Mouse (Mus musculus): ENCODE results near the gene Cps1.
A peak's percentile ranks its signal among the peaks of the same experiment; 100 is the strongest.

Gene Cps1

DNA sequence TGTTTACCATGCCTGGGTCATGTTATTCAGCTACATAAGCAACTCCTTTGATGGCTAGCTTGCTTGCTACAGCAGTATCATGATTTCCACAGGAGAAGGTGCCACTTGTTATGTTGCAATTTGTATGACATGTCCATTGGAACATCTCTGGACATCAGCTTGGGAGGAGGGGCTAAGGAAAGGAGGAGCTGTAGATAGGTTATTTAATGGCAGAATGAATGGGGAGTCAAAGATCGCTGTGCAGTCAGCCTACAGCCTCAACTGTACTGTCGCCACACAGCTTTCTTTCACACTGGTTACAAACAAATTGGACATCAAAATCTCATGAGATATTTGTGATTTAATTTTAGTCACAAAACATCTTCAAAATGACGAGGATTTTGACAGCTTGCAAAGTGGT, at the start of gene Cps1:
Gene Cps1, plus strand, starts transcription at position 230 of the 400 bp plus-strand sequence.
- DNase-seq (ENCODE audit: low spot score in 2 of 2) = no peak

DNA sequence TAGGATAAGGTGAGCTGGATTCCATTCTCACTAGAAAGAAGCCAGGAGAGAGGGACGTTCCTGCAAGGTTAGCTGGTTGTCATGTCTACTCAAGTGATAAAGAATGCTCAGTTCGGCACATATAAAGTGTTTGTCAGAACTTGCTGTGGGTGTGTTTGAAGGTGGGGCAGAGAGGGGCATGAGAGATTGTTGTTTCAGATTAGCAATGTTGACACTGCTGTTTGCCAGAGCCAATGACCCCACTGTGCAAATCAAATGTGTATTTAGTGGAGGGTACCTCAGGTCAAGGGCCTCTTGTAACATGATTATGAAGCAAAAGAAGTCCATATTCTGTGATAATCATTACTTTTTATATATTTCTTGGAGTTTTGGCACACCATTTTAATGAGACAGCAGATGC, 45.1 kb upstream of the Cps1 start:
- DNase-seq (ENCODE audit: low spot score in 2 of 2) = no peak

DNA sequence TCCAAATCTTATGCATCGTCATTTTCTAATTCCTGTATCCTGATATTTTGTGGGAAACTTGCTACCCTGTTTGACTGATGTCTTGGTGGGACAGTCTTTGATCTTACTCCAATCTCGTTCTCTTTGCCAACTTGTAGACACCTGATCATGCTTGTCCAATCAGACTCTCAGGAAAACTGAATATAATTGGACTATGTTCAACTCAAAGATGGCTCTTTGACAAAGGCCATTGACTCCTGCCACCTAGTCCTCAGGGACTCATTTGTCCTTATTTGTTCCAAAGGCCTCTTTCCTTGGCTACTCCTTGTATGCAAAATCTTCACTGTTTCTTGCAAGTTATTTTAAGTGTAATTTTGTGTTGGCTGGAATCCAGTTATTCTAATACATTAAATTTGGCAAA, 44.2 kb upstream of the Cps1 start:
- no peak for DNase-seq (ENCODE audit: low spot score in 2 of 2)

DNA sequence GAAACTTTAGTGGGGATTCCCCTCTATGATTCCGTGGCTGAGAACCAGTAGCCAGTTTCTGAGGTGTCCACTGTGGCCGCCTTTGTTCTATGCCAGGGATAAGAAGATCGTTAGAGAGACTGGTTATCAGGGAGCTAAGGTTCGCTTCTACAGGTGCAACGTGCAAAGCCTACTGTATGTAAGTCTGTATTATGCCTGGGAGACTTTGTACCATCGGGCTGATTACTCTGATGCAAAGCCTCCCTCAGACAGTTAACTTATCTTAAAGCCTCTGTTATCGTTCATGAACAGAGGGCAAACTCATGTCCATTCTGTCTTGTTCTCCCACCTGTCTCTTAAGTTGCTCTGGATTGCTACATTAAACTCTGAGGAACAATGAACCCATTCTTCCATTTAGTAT, 43.7 kb upstream of the Cps1 start:
- no peak for DNase-seq (ENCODE audit: low spot score in 2 of 2)

DNA sequence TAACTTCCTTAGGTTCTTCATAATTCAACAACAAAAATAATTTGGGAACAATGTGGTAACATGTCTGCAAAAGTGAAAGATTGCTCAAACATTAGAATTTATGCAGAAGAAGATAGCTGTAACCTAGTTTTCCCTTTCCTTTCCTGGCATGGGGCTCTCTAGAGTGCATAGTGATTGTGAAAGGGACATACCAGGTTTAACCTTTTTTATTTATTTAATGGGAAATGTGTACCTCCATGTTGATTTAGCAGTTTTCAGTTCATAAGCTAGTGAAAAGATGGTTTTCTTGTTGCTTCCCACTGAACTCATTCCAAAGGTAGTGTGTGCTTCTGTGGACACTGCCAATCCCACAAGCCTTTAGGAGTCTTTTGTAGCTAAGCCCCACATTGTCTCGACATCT, 30.4 kb upstream of the Cps1 start:
- DNase-seq (ENCODE audit: low spot score in 2 of 2) = no peak

DNA sequence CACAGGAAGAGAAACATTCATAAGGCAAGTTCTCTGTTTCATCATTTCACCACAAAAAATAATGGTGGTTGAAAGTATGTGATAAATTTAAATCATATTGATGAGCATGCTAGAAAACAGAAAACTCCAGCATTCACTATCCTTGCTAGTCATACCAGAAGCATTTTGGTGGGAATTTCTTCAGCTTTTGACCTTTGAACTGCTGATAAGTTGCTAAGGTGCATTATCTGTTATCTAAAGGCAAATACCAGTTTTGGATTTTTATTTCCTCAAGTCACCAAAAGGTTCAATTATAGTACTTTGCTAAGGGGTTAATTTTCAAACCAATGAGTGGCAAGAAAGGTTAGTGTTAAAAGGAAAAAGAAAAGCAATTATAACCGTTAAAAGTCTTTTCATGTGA, 23.6 kb upstream of the Cps1 start:
- no peak for DNase-seq (ENCODE audit: low spot score in 2 of 2)

DNA sequence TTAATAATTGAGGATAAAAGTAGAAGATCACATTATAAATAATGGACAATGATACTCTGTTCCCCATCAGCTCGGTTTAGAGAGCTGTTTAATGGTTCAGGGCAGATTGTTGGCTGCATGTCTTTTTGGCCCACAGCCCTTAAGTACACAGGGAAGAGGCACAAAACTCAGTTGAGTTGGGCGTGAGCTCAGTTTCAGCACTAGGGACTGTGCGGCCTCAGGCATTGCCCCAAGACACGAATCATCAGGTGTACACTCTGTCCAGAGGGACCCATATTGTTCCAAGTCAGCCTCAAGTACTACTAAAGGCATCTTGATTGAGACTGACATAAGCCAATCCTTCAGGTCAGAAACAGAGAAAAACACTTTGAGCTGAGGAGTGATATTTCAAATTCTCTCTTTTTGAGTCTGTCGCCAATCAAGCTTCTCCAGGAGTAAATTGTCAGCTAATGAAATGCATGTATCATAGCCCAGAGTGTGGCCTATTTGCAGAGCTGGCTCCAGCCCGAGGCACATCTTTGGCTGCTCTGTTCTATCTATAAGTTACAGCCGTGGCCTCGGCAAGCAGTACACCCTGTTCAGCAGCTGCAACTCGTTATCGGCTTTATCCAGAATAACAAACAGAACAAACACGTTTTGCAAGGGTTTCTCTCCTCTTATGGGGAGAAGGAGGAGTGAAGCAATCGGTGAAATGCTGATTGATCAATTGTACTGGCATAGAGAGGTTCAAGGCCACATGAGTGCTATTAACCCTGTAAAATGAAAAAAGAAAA, 19.2 kb upstream of the Cps1 start:
- no peak for DNase-seq (ENCODE audit: low spot score in 2 of 2)

DNA sequence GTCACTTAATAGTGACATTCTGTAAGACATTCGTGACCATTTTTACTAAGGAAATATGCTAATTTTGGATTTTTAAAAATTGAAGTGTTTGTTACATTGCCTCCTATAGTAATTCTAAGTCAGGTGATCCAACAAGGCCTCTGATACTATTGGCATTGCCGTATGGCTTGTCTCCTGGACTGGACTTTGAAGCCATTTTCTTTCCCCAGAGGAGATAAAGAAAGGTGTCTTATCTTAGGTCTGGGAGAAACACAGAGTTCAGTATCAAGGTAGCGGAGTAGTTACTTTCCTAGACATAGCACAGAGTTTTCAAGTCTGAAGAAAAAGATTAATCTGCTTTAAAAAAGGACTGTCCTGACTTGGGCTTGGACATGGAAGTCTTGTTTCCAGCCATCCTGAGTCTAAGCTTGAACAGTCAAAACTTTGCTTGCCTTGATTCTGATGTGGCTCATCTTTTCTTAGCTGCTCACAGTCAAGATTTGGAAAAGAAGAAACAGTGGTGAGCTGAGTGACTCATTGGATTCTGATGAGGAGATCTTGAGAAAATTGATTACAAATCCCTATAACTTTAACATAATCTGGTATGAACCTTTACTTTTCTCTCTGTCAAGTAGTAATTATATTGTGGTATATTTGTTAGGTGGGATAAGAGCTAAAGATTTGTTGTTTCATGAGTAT, 11.1 kb upstream of the Cps1 start:
- DNase-seq (ENCODE audit: low spot score in 2 of 2) = no peak

DNA sequence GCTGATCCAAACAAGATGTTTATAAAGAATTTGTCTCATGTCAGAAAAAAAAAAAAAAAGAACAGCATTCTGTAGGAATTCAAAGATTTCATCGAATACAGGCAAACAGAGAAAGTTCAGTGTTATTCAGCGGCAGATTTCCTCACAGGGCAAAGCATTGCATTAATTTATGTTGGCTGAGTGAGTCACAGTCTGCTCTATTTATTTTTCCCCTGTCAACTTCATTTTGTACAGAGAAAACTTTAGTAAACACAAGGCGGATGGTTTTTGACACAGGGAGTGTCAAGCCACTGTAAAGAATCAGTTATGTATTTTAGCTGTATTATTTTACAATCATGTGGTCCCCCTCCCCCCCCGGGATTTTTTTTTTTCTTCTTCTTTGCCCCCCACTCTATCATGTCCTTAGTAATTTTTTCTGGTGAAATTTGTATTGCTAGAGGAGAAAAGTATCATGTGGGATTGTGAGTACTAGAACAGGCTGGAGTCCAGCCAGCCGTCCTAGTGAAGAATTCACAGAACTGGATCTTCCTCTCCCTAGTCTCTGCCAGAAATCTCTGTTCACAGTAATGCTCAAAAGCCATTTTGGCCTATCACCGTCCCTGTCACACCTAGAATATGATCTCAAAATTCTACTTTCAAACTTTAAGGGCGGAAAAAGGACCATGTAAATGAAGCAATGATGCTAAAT, 9.3 kb upstream of the Cps1 start:
- no peak for DNase-seq (ENCODE audit: low spot score in 2 of 2)

DNA sequence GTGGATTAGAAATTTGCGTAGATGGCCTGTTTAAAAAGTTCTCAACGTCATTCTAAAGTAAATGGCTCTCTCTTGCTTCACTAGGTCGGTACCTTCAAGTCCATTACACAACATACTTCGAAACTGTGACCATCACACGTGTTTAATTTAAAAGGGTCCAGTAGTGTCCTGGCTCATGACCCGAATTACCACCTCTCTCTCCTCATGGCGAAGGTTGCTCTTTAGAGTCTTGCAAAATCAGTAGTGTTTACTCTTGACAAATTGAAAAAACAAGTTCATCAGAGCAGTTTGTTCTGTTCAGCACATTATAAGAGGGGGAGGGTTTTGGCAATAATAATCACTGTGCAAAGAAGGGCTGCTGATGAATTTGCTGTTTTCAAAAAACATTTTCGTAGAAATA, 6.3 kb upstream of the Cps1 start:
- no peak for DNase-seq (ENCODE audit: low spot score in 2 of 2)

DNA sequence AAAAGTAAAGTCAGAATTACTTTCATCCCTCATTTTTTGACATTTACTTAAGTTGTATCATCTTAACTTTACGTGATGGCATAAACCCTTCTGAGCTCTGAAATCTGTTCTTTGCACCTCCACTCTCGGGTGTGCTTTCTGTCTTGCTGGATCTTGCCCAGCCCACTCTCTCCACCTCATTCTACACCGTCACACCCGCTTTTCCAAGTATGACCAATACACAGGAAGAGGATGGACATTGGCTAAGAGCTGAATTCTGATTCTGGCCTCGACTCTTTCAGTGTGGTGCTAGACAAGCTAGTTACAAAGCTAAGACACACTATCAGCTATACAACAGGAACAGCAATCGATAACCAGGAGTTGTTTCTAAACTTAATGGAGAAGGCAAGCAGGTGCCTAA, 5.0 kb upstream of the Cps1 start:
- no peak for DNase-seq (ENCODE audit: low spot score in 2 of 2)

DNA sequence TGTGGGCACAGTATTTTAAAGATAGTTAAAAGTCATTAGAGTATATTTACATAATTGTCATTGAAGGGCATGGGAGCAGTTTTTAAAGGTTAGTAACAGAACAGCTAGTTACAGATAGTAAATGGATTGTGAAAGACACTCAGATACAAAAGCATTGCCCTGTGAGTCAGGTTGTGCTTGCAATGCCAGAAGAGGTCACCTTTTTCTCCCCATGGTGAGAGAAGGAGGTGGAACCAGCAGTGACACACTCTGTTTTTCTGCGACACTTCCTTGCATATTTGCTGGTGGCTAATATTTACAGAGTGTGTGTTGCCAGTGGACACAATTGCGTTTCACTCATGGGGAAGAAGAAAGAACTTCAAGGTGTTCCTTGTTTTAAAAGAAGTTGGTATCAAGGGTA, 2.6 kb downstream of the Cps1 start:
- DNase-seq (ENCODE audit: low spot score in 2 of 2) = no peak

DNA sequence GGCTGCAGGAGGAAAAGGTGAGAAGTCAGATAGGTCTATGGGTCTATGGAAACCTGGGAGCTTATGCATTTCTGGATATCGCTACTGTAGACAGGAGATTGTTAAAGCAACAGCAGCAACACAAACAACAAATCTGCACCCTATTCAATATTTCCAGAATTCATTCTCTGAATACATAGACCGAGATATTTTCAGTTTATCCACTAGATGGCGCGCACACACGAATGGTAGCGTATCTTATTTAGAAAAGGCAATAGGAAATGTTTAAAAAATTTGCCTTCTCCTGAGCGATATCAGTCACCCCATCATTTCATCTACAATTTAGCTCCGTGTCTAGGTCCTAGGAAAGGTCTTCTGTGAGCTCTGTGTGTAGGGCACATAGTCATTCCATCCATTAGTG, 21.1 kb downstream of the Cps1 start:
- DNase-seq (ENCODE audit: low spot score in 2 of 2) = peak in 1 of 2 experiments; percentile 37

DNA sequence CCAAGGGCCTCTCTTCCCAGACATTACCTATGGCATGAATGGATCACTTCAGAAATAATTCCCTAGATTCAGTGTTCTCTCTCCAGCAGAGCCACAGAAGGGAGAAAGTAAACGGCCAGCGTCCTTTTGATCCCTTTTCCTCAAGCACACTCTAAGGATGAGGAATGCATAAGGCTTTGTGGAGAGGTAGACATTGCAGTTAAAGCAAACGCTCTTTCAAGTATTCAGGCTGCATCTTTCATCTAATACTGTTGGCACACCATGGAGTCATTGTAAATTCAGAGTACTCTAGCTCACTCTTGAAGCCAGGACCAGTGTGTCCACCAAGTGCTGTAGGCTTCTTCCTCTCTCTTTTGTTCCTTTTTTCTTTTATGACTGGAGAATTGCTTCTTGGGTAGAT, 28.4 kb downstream of the Cps1 start:
- DNase-seq (ENCODE audit: low spot score in 2 of 2) = no peak

DNA sequence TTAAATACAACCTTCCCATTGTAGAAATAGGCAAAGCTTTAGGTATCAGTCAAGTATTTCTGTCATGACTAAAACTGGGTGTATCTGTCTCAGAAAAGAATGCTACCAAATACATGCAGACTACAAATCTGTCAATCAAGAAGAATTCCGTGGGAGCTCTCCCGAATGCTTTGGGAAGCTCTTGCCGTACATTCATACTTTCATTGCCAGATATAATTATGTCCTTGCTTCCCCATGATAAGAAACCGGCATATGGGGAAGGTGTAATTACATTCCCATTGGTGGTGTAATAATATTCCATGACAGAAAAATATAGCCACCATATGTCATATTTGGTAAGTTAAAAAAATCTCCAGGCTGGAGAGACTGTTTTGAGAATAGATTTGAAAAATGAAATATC, 44.5 kb downstream of the Cps1 start:
- peak in 1 of 2 experiments; percentile 16 for DNase-seq (ENCODE audit: low spot score in 2 of 2)

DNA sequence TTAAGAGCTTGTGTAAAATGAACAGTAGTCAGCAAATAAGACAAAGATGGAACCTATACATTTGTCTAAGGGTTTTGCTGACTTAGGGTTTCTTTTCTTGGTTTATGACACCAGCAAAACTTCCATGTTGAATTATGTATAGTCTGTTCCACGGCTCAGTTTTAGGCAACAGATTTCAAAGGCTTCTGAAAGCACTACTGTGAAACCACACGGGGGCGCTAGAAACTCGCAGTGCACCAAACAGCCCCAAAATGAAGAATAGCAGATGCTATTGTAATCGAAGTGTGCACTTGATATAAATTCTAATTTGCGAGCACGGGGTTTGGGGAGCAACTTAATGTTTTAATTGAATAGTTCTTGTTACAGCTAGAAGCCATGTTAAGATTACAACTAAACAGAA, 58.3 kb downstream of the Cps1 start:
- DNase-seq (ENCODE audit: low spot score in 2 of 2) = peak; percentile 62 to 72

DNA sequence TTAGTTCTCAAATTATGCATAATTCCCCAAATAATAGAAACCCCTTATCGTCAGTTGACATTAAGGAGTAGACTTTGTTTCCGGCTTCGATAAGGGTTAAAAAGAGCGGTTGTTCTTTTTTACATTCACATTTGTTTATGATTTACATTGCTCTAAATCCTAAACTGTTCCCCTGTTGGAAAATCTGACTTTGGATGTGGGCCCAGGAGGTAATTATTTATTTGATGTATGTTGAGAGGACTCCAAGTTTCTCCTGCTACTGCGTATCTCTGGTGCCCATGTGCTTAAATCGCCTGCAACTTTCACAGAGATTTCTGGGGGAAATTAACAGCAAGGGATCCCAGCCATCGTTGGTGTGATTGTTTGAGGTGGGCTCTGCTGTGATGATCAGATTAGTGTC, 59.4 kb downstream of the Cps1 start:
- no peak for DNase-seq (ENCODE audit: low spot score in 2 of 2)

DNA sequence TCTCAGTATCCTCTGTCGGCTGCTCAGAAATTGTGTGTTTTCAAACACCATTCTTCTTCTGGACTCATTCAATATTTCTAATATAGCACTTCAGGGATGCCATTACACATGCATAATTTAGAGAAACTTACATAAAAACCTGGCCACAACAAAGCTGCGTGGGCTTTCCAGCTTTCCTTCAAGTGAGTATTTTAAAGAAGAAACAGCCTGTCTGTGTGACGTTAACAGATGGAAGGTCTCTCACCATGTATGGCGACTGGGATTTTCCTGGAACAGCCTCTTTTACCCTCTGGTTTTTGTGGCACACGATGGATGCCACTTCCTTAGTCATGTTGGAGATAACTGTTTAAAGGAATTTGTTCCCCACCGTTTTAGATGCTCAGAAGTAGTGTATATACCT, 60.7 kb downstream of the Cps1 start:
- DNase-seq (ENCODE audit: low spot score in 2 of 2) = peak; percentile 44 to 75

DNA sequence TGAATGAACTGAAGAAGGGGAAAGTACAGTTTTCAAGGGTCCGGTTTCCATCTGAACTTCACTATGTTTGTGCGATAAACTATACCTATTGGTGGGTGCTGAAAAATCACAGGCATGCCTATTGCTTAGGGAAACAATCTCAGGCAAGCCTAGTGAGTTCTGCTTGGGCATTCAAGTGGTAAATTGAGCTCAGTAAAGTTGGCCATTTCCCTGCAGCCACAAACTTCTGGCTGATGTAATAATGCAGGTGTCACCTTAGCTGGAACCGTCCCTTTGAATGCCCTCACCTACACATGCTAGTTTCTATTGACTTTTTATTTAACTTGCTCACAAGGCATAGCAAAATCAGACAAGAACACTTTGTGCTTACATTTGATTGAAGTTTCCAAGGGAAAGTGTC, 61.3 kb downstream of the Cps1 start:
- DNase-seq (ENCODE audit: low spot score in 2 of 2) = no peak

DNA sequence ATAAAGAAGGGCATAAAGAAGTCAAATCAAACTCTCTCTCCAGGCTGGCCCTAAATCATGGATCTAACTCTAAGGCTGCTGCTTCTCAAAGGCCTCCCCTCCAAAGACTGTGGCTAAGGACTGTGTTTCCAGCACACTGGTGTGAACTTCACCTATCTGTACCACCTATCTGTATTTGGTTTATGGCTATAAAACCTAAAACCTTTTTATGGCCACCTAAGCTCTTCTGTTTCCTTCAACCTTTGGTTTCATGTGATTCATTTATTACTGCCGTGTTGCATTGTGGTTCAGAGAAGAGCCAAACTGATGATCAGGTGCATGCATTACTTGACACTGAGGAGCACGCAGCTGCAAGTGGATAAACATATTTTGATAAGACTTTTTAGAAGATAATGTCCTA, 74.5 kb downstream of the Cps1 start:
- DNase-seq (ENCODE audit: low spot score in 2 of 2) = no peak

DNA sequence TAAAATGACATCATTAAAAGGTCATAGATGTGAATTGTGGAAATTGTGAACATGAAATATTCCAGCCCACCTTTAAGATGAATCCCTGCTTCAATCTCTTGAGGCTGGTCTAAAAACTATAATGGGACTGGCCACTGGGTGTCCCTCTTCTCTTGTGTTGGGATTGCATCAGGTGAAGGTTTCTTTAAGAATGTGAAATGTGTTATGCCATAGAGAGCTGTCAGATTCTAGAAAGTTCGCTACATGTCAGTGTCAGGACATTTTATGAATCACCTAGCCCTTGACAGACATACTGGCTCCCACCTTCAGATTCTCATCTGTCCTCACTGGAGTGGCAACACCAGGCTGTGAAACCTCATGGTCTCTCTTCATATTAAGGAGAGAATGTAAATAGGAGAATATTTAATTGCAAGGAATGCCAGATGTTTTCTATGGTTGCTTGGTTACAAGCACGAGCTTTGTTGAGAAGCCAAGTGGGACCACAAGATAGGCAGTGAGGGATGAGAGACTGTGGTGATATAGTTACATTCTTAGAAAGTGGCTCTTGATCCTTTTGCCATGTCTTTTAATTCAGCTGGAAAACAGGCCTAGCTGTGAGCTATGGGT, 95.6 kb downstream of the Cps1 start:
- peak; percentile 21 to 54 for DNase-seq (ENCODE audit: low spot score in 2 of 2)

DNA sequence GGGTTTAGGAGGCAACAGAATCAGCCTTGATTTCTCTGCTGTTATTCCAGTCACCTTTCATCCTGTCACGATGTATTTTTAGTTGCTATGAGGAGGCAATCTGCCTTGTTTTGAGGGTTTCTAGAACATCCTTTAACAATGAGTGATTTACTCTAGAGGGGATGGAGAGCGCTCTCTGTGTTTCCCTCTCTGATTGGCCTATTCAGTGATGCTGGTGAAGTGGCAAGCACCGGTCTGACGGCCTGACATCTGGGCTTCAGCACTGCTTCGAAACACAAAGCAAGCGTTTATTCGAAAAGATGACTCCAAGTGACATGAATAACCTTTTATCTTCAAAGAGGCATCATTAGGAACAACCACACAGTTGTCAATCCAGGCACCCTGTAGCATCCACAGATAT, 100.8 kb downstream of the Cps1 start:
- no peak for DNase-seq (ENCODE audit: low spot score in 2 of 2)

DNA sequence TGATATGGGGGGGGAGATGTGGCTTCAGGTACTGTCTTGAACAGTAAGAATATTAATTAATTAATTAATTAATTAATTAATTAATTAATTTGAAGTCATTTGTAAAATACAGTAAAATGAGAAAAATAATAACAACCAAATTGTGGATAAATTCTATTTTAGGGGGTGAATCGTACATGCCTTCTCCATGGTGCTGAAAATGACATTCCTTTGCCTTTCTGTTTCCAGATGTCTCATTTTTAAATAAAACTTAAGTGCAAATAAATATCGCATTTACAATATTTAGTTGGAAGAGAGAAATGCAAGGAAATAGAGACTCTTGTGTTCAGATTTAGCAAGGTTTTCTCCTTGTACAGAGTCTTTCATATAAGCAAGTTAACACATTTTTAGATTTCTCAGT, 112.0 kb downstream of the Cps1 start:
- no peak for DNase-seq (ENCODE audit: low spot score in 2 of 2)

All from frontal cortex, postnatal 36 days (tissue).